Mouse (Mus musculus): ENCODE data around the gene Rangrf.
"Not testable (repeated sequence)": the region's sequence is repeated elsewhere in the genome, so short reads cannot be mapped to it uniquely, and the experiment has no call there.

Rangrf gene

DNA sequence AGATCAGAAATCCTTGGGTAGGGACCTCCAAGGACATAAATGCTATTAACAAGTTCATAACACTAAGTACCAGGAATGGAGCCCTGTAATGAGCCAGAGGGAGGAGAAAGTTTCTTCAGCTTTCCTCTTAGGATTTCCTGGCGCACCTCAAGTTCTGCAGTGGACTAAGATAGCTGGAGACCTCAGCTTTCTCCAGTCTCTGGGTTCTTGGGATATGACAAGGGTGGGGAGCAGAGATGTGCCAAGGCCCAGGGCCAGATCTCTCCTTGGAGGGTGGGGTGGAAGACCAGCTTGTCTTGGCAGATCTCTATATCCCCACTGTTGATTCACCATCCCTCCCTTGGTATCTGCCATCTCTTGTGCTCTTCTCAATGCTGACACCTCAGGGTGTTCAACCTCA lies 616 bp upstream of the Rangrf start:
- no peak for DNase-seq

DNA sequence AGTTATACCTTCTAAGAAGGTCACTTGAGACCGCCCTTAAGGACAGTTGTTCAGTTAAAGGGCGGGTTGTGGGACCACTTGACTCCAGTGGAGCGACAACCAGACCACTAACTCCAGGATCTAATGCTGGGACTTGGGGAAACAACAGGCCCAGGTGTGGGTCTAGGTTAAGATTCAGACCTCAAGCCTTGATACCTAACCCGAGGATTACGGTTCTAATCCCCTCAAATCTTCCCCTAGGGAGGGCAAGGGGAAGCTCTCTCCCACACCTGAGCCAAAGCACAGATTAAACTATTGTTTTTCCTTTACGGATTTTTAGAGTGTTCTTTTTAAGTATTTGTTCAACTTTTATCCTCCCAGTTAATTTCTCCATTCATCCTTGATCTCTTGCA lies 930 bp downstream of the Rangrf start:
- no peak for DNase-seq

DNA sequence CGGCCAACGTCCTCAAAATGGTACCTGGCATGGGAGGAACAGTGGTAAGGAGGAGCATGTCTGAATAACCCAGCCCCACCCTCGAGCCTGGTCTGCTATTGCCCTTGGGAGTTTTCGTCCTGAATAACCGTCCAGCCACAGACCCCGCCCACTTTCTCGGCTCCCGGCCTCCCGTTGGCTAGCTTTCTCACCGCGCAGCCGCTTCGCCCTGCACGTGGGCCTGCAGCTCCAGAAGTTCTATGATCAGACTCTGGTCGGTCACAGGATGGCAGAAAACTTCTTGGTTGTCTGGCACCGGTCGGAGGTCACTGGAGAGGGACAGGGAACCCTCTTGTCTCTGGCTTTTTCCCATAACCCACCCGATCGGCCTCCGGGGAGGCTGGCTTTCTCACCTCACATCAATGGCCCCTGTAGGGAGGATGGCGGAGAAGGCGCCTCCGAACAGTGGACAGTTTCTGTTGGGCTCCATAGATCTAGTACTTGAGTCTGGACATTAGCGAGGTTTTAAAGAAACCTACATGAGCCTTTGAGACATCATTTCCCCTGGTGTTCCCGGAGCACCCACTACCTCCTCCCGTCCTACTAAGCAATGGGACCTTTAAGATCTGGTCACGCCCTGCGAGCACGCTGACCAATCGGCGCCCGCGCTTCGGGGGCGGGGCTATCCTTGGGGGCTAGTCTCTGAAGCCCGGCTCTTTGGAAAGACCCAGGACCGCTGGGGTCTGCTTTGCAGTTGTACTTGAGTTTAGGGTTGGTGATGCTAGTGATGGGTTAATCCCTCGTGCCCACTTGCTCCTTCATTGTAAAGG lies 1.5 kb downstream of the Rangrf start:
- DNase-seq: peak; percentile 81

DNA sequence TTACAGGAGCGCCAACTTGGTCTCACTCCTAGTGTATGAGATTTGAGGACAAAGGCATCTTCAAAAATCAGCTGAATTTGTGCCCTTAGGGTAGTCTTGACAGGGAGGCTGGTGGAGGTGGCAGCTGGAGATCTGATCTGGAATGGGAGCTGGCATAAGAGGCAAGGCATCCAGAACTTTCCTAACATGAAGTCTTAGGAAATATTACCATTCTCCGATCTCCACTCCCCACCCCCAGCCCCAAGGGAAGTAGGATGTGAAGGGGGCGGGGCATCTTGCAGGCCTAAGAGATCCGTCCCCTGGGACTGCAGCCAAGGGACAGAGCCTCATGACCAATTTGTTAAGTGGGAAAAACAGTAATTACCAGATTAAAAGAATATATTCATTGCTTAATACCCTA lies 4.8 kb downstream of the Rangrf start:
- DNase-seq: no peak

DNA sequence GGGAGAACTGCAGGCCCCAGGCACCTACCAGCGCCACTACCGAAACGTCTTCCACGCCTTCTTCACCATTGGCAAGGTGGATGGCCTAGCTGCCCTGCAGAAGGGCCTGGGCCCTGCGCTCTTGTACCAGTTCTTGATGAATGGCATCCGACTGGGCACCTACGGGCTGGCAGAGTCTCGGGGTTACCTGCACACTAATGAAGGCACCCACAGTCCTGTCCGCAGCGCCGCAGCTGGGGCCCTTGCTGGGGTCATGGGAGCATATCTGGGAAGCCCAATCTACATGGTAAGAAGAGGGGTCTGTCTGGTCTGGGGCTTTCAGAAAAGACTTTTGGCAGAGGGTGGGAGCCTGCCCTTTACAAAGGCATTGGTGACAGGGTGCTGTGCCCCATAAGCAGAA lies 6.2 kb downstream of the Rangrf start:
- no peak for DNase-seq

DNA sequence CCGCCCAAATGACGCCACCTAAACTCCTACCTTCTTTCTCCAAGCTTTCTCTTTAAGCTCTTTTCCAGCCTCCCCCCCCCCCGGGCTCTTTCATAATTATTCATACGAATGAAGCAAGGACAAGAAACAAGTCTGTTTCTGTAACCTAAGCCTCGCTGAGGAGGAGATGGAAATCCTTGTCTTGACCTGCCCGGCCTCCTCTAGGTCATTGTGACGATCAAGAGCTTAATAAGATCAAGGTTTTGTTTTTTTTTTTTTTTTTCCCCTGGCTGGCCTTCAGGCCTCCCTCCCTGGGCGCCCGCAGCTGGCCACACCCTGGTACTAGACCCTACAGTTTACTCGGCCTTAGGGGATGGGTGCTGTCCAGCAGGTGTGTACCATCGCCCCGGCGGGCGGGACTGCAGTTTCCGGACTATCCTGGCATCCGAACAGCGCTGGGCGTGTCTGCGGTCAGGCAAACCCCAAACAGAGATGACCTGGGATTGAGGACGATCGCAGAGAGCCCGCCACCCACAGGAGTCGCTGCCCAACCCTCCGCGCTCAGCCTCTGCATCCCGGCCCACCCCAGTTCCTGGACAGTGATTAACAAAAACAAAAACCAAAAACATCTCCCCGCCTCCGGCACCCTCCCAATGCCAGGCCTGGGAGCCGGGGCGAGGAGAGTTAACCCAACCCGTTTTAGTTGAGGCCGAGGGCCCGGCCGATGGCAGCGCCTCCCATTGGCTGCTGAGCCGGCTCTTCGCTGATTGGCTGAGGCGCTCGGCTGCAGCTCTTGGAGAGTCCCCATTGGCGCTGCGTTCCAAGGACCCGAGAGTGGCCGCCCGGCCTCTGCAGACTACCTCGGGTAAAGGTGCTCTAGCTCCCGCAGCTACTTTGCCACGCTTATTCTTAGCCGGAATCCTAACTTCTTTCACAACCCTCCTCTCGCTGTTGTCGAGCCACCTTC lies 7.4 kb downstream of the Rangrf start, which contains the start of gene Slc25a35:
Slc25a35 (plus strand) TSS at position 795 of the 946 bp plus-strand sequence.
- peak; percentile 92 for DNase-seq

DNA sequence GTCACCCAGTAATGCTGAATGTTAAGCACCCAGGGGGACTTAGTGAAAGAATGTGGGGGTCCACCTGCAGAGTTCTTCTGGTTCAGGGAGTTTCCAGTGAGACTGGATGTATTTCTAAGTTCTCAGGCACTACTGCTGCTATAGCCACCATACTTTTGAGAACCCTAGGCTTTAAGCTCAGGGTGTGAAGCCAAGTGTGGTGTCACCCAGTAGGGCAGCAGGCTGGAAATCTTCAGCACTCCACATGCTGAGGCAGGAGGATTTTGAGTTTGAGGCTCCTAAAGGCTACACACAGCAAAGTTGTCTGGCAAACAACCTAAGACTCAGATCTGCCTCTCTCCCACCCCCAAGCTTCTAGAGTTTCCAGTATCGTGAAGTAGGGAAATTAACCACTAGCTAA lies 8.4 kb downstream of the Rangrf start:
- DNase-seq: no peak

DNA sequence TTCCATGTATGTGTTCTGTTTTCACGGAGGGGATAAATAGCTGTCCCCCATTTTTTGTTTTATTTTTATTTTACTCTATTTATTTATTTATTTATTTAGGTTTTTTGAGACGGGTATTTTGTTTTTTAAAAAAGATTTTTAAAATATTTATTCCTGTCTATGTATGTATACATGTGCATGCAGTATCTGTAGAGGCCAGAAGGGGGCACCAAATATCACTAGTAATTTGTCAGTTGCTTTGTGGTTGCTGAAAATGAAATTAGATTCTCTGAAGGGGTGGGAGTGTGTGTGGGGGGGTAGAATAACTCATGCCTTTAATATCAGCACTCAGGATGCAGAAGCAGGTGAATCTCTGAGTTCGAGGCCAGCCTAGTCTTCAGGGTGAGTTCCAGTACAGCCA lies 9.1 kb downstream of the Rangrf start:
- DNase-seq: peak; percentile 72

DNA sequence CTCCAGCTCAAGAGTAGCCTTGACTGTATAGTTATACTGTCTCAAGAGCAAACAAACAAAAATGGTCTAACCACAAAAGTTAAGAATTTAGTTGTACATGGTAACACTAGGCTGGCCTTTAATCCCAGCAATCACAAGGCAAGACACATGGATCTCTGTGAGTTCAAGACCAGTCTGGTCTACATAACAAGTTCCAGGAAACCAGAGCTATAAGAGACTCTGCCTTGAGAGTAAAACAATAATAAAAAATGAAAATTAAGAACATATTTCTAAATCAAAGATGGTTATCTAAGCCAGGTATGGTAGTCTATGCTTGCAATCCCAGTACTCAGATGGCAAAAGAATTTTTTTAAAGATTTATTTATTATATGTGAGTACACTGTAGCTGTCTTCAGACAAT lies 9.9 kb downstream of the Rangrf start:
- DNase-seq: no peak

DNA sequence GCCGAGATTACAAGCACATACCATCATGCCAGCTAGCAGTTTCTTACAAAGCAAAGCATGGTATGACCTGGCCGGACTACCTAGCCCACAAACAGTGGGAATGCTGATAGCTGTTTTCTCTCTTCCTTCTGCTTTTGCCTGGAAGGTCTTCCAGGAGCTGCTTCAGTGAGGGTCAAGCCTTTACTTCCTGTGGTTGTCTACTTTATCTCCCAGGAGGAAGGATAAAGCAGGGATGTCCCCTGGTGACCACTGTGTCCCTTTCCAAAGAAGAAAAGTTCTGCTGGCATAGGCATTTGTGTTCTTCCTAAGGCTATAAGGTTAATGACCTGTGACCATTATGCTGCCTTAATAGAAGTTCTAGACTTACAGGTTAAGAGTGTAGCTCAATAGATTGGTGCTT lies 11.6 kb downstream of the Rangrf start:
- no peak for DNase-seq

DNA sequence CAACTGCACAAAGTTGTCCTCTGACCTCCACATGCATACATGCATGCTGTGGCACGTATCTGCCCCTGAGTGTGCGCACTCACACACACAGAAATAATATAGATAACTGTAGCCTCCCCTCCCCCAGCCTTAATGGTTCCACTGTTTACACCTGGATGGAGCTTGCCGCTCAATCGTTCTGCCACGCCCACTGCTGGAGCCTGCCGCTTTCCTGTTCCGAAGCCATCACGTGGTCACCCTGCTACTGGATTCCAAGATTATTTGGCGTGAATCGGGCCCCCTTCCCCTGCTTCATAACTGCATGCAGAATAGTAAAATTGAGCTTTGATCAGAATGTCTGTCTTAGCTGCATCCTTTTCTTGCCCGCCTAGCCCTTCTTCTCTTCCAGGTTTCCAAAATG lies 12.8 kb downstream of the Rangrf start:
- not testable (repeated sequence) for DNase-seq

DNA sequence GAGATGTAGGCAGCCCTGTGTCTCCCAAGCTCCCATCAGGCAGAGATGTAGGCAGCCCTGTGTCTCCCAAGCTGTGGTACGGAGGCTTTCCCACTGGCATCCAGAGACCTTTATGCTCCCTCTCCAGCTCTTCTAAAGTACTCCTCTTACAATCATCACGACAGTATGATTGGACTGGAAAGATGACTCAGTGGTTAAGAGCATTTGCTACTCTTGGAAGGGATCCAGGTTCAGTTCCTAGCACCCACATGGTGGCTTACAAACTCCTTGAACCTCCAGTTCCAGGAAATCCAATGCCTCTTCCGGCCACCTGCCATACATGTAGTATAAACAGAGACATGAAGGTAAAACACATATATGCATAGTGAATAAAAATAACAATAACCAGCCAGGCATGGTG lies 13.4 kb downstream of the Rangrf start:
- DNase-seq: no peak

DNA sequence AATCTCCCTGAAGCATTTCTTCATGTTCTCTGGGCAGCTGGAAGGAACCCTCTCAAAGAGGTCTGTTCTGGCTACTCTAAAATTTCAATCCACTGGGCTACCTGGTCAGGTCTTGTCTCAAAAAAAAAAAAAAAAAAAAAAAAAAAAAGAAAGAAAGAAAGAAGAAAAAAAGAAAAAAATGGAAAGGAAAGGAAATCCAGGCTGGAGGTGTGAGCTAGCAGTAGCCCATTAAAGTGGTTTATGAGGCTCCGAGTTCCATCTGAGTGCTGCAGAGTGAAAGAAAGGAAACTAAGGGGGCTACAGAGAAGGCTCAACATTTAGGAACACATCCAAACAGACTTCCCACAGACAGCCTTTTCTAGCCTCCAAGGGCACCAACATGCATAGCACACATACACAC lies 17.0 kb downstream of the Rangrf start:
- no peak for DNase-seq

DNA sequence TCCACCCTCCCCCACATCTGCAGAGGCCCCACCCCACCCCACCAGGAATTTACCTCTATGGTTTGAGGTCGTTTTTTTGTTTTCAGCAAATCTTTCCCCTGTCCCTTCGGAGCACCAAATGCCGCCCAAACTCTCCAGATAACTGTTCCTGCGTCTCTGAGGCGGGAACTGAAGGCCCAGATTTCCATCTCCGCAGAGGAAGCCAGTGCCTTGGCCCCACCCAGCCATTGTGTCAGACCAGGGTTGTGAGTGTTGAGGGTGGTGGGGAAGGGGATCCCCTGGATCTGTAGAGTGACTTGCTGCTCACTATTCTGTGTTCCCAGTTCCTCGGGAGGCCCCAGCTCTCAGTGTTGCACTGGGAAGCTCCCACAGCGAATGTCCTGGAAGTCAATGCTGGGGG lies 17.7 kb downstream of the Rangrf start, which contains the start of gene Arhgef15:
Arhgef15 (minus strand) TSS at position 173 of the 400 bp plus-strand sequence.
- DNase-seq: no peak

DNA sequence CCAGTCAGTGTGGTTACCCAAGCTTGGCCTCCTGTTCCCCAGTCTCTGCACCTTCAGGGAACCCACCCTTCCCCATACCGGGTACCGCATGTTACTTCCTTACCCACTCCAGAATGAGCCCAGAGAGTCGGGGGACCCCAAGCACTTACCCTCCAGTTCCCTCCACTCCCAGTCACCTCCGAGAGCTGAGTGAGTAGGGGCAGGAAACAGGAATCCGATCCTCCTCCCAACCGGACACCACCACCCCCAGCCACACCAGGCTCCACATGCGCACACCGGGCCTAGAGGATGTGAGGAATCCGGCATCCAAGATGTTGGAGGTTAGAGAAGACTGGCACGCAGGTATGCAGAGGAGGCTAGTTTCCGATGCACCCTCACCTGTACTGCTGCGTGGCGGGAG lies 18.3 kb downstream of the Rangrf start:
- DNase-seq: no peak

DNA sequence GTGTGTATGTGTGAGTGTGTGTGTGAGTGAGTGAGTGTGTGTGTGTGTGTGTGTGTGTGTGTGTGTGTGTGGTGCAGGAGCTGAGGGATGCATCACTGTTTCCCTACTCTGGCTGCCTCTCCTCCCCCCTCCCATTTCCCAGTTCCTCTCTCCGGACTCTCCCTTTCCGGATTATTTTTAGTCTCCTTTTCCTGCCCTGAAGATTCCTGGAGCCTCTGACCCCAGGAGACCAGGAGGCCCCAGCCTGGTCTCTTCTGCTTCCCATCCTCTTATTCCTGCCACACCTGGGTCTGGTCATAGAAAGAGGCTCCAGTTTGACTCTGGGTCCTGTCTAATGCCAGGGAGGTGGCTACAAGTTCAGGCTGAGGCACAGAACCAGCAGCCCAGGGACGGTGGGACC lies 18.9 kb downstream of the Rangrf start:
- no peak for DNase-seq

DNA sequence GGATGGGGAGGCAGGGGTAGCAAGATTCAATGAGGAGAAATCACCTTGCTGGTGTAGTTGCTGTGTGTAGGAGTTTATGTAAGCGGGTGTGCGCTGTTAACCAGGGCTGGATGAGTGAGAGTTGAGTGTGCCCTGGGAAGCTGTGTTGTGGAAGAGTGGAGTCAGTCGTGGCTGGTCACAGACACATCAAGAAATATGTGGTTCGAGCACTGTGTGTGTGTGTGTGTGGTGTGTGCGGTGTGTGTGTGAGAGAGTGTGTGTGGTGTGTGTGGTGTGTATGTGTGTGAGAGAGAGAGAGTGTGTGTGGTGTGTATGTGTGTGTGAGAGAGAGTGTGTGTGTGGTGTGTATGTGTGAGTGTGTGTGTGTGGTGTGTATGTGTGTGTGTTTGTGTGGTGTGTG lies 19.5 kb downstream of the Rangrf start:
- DNase-seq: no peak

DNA sequence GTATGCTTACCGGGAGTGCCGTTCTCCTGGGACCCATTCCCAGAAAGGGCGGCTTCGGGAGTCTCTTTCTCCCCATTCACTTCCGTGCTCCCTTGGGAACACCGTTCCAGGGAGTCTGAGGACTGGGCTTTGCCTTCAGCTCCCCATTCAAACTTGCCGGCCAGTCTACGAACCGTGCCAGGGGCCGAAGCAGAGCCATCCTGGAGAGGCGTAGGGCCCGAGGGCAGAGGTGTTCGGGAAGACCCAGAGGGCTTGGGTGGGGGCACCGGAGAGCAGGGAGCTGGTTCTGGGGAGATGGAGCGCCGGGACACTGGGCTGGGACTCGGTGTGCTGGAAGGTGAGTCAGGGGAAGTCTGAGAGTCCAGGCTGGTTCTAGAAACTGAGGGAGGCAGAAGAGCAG lies 20.6 kb downstream of the Rangrf start:
- no peak for DNase-seq

DNA sequence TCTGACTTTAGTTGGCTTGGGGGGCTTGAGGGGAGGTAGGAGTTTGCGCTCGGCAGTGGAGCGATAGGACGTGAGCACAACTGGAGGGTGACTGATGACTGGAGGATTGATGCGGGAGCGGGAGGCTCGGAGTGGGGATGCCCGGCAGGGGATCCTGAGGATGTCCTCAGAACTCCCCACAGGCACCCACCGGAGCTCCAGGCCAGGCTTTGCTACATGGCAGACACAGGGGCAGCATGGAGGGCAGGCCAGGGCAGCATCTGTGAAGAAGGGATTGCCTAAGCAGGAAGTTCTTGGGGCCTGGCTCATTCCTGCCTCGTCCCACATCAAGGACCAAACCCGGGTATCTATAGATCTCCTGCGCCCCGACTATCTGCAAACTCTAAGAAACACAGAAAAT lies 21.1 kb downstream of the Rangrf start:
- DNase-seq: no peak

DNA sequence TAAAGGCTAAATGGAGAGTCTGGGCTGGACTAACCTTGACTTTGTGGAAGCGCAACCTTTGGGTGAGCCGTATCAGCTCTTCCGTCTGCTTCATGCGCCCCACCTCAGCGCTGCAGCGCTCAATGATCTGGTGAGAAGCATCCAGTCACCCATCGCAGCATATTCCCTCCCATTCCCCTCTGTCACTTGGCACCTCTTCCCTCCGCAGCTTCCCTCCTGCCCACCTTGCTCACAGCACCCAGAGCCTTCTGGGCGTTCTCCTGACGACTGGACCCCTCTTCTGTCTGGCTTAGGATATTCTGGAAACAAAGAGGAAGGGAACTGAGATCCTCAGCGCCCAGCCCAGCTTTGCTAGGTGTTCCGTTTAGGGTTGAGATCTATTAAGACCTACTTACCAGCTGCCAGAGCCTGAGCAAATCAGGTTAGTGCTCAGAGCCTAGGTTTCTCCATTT lies 27.4 kb downstream of the Rangrf start:
- peak; percentile 66 for DNase-seq

DNA sequence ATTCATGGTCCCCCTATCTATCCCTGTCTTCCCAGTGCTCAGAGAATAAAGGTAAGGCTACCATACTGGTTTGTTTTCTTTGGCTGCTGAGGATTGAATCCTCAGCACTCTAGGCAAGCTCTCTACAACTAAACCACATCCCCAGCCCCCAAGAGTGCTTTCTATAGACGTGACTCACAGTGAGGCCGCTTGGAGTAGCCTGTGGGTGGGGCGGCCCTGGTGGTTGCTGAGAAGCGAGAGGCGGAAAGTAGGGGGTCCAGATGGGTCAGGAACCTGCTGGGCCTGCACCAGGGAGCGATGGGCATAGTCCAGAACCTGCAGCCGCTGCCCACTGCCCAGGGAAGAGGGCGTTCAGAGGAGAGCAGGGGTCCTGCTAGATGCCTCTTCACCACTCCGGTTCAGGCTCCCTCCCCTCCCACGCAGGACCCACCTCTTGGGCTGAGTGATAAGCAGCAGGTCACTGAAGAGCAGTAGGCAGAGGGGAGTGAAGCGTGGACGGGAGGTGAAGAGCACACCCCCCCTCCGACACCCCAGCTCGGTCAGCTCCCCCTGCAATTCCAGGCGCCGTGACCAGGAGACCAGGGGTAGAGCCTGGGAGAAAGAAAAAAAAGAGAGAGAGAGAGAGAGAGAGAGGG lies 28.1 kb downstream of the Rangrf start:
- no peak for DNase-seq

DNA sequence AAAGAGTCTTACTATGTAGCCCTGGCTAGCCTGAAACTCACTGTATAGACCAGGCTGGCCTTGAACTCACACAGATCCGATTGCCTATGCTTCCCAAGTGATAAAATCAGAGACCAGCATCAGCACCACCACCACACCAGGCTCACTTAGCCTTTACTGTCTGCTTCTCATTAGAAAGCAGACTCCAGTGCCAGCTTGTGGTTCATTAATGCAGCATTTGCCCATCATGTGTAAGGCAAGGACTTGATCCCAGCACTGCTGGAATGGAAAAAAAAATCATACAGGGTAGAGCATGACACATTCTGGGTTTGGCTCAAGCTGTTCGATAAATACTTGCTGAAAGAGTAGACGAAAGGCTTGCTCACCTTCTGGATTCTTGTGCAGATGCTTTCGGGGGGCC lies 29.0 kb downstream of the Rangrf start:
- no peak for DNase-seq

DNA sequence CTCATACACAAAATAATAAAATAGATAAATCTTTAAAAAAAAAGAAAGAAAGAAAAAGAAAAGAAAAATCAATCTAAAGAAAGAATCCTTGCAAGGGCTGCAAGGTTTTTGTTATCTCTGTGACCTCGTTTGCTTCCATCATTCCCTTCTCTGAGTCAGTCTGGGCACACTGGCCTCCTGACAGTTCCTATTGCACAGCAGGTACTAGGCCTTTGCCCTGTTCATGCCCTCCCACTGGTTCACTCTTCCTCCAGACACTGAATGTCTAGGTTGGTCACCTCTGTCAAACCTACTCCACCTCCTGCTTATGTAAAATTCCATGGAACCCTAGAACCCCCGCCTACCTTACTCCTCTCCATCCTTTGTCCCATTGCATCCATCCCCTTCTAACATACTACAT lies 29.7 kb downstream of the Rangrf start:
- no peak for DNase-seq

All from cerebellum, adult 8-10 months (tissue).